Mouse (Mus musculus): ENCODE measurements at regions not wholly inside any gene's neighbourhood (a gene's known extent, or its start where the extent isn't known, plus 50 kb on each side); places are given as distances from the start of the nearest gene placed in this dataset.

- Histone ChIP-seq H3K9me3 (no peaks in the 10 kb centered on the region), H3K27ac (no peak overlapping the region), H3K4me1 (replicated peaks) (0 out of 2 replicates have a peak, but pooled peaks cover 5% of the 10 kb centered on the region), H3K4me2 (no peak overlapping the region), H3K4me3 (replicated peaks) (no peak overlapping the region), H3K27me3 (no peaks in the 10 kb centered on the region), H3K9ac (replicated peaks) (no peak overlapping the region), H3K36me3 (no peaks in the 10 kb centered on the region)
- no peak for ATAC-seq (ENCODE audit: insufficient number of reproducible peaks, insufficient read depth, low FRiP score, low TSS enrichment, low read depth)
- 66% methylated on average over 1 of the region's 1 CpGs for WGBS
Measured at GRCm38 (mm10) chr13:59314419-59314818, 270.6 kb downstream of the Agtpbp1 start.

GRCm38 (mm10) chr13:59313725-59314330 lies 271.2 kb downstream of the Agtpbp1 start:
- no peak overlapping the region for H3K27ac ChIP-seq
- 94% methylated on average over 7 of the region's 7 CpGs for WGBS
- no peak overlapping the region for H3K4me2 ChIP-seq
- H3K27me3 ChIP-seq: no peaks in the 10 kb centered on the region
- H3K4me3 ChIP-seq (replicated peaks): no peak overlapping the region
- no peak for ATAC-seq (ENCODE audit: insufficient number of reproducible peaks, insufficient read depth, low FRiP score, low TSS enrichment, low read depth)
- H3K36me3 ChIP-seq: no peaks in the 10 kb centered on the region
- no peaks in the 10 kb centered on the region for H3K9me3 ChIP-seq
- H3K4me1 ChIP-seq (replicated peaks): 0 out of 2 replicates have a peak, but pooled peaks cover 5% of the 10 kb centered on the region
- no peak overlapping the region for H3K9ac ChIP-seq (replicated peaks)

- Histone ChIP-seq H3K4me2 (no peak overlapping the region), H3K4me3 (replicated peaks) (no peak overlapping the region), H3K9me3 (no peaks in the 10 kb centered on the region), H3K4me1 (replicated peaks) (no peaks in the 10 kb centered on the region), H3K27ac (no peak overlapping the region), H3K27me3 (no peaks in the 10 kb centered on the region; the same call in 1 of the 2 replicates), H3K36me3 (no peaks in the 10 kb centered on the region), H3K9ac (replicated peaks) (no peak overlapping the region)
- ATAC-seq (ENCODE audit: insufficient number of reproducible peaks, insufficient read depth, low FRiP score, low TSS enrichment, low read depth): no peak
- WGBS: 4% methylated on average over 5 of the region's 5 CpGs
Measured at GRCm38 (mm10) chr13:59292905-59293304, 292.1 kb downstream of the Agtpbp1 start.

GRCm38 (mm10) chr13:59289127-59289526 lies 295.9 kb downstream of the Agtpbp1 start:
- ATAC-seq (ENCODE audit: insufficient number of reproducible peaks, insufficient read depth, low FRiP score, low TSS enrichment, low read depth): no peak
- no peaks in the 10 kb centered on the region; the same call in 1 of the 2 replicates for H3K27me3 ChIP-seq
- WGBS: 85% methylated on average over 11 of the region's 11 CpGs
- H3K27ac ChIP-seq: no peak overlapping the region
- no peaks in the 10 kb centered on the region for H3K4me1 ChIP-seq (replicated peaks)
- no peaks in the 10 kb centered on the region for H3K36me3 ChIP-seq
- no peak overlapping the region for H3K9ac ChIP-seq (replicated peaks)
- H3K9me3 ChIP-seq: no peaks in the 10 kb centered on the region
- no peak overlapping the region for H3K4me3 ChIP-seq (replicated peaks)
- H3K4me2 ChIP-seq: no peak overlapping the region

GRCm38 (mm10) chr13:59281199-59281598 lies 303.8 kb downstream of the Agtpbp1 start:
- H3K27me3 ChIP-seq: no peaks in the 10 kb centered on the region
- H3K36me3 ChIP-seq: no peaks in the 10 kb centered on the region
- H3K4me3 ChIP-seq (replicated peaks): no peak overlapping the region
- no peak overlapping the region for H3K4me2 ChIP-seq
- H3K9ac ChIP-seq (replicated peaks): no peak overlapping the region
- H3K9me3 ChIP-seq: no peaks in the 10 kb centered on the region
- no peak for ATAC-seq (ENCODE audit: insufficient number of reproducible peaks, insufficient read depth, low FRiP score, low TSS enrichment, low read depth)
- no peaks in the 10 kb centered on the region for H3K4me1 ChIP-seq (replicated peaks)
- 77% methylated on average over 5 of the region's 5 CpGs for WGBS
- no peak overlapping the region for H3K27ac ChIP-seq

- no peaks in the 10 kb centered on the region for H3K4me1 ChIP-seq (replicated peaks)
- no peak overlapping the region for H3K4me3 ChIP-seq (replicated peaks)
- no peak overlapping the region for H3K27ac ChIP-seq
- no peak overlapping the region for H3K4me2 ChIP-seq
- no peaks in the 10 kb centered on the region for H3K36me3 ChIP-seq
- H3K9ac ChIP-seq (replicated peaks): no peak overlapping the region
- H3K9me3 ChIP-seq: no peaks in the 10 kb centered on the region
- 79% methylated on average over 4 of the region's 4 CpGs for WGBS
- no peak for ATAC-seq (ENCODE audit: insufficient number of reproducible peaks, insufficient read depth, low FRiP score, low TSS enrichment, low read depth)
- no peaks in the 10 kb centered on the region for H3K27me3 ChIP-seq
Measured at GRCm38 (mm10) chr13:59279136-59279535, 305.9 kb downstream of the Agtpbp1 start.

- no peaks in the 10 kb centered on the region for H3K9me3 ChIP-seq
- H3K4me3 ChIP-seq (replicated peaks): no peak overlapping the region
- H3K4me1 ChIP-seq (replicated peaks): no peaks in the 10 kb centered on the region
- H3K9ac ChIP-seq (replicated peaks): no peak overlapping the region
- 80% methylated on average over 4 of the region's 4 CpGs for WGBS
- H3K36me3 ChIP-seq: no peaks in the 10 kb centered on the region
- no peak overlapping the region for H3K4me2 ChIP-seq
- ATAC-seq (ENCODE audit: insufficient number of reproducible peaks, insufficient read depth, low FRiP score, low TSS enrichment, low read depth): no peak
- no peaks in the 10 kb centered on the region for H3K27me3 ChIP-seq
- no peak overlapping the region for H3K27ac ChIP-seq
Measured at GRCm38 (mm10) chr13:59271661-59272060, 313.4 kb downstream of the Agtpbp1 start.

- ATAC-seq (ENCODE audit: insufficient number of reproducible peaks, insufficient read depth, low FRiP score, low TSS enrichment, low read depth): no peak
- no peaks in the 10 kb centered on the region for H3K27me3 ChIP-seq
- 46% methylated on average over 4 of the region's 4 CpGs for WGBS
- H3K9ac ChIP-seq (replicated peaks): no peak overlapping the region
- H3K9me3 ChIP-seq: no peaks in the 10 kb centered on the region
- H3K4me2 ChIP-seq: no peak overlapping the region
- H3K27ac ChIP-seq: no peak overlapping the region
- peaks cover 4% of the 10 kb centered on the region; the same call in 1 of the 2 replicates for H3K4me1 ChIP-seq (replicated peaks)
- H3K36me3 ChIP-seq: no peaks in the 10 kb centered on the region
- H3K4me3 ChIP-seq (replicated peaks): no peak overlapping the region
Measured at GRCm38 (mm10) chr13:59266854-59267253, 318.2 kb downstream of the Agtpbp1 start.

- no peaks in the 10 kb centered on the region for H3K27me3 ChIP-seq
Measured at GRCm38 (mm10) chr13:59264126-59264525, 320.9 kb downstream of the Agtpbp1 start.

GRCm38 (mm10) chr13:59261924-59262323 lies 323.1 kb downstream of the Agtpbp1 start:
- WGBS: 73% methylated on average over 3 of the region's 3 CpGs
- Histone ChIP-seq H3K4me3 (replicated peaks) (no peak overlapping the region), H3K9me3 (no peaks in the 10 kb centered on the region), H3K4me2 (no peak overlapping the region), H3K9ac (replicated peaks) (no peak overlapping the region), H3K36me3 (no peaks in the 10 kb centered on the region), H3K27ac (peak overlapping the region; percentile 12; the same call in 1 of the 2 replicates), H3K4me1 (replicated peaks) (peaks cover 4% of the 10 kb centered on the region; the same call in 1 of the 2 replicates), H3K27me3 (no peaks in the 10 kb centered on the region)
- no peak for ATAC-seq (ENCODE audit: insufficient number of reproducible peaks, insufficient read depth, low FRiP score, low TSS enrichment, low read depth)

More at GRCm38 (mm10) chr13:59264126-59264525, 320.9 kb downstream of the Agtpbp1 start:
- no peaks in the 10 kb centered on the region for H3K9me3 ChIP-seq
- H3K9ac ChIP-seq (replicated peaks): no peak overlapping the region
- H3K36me3 ChIP-seq: no peaks in the 10 kb centered on the region
- H3K4me2 ChIP-seq: no peak overlapping the region
- WGBS: 81% methylated on average over 11 of the region's 11 CpGs
- no peak overlapping the region for H3K27ac ChIP-seq
- ATAC-seq (ENCODE audit: insufficient number of reproducible peaks, insufficient read depth, low FRiP score, low TSS enrichment, low read depth): no peak
- H3K4me1 ChIP-seq (replicated peaks): peaks cover 4% of the 10 kb centered on the region; the same call in 1 of the 2 replicates
- no peak overlapping the region for H3K4me3 ChIP-seq (replicated peaks)

GRCm38 (mm10) chr13:59255798-59256435 lies 329.1 kb downstream of the Agtpbp1 start:
- Histone ChIP-seq H3K27me3 (peaks cover 3% of the 10 kb centered on the region; the same call in 1 of the 2 replicates), H3K36me3 (no peaks in the 10 kb centered on the region), H3K9ac (replicated peaks) (no peak overlapping the region), H3K27ac (no peak overlapping the region), H3K4me2 (no peak overlapping the region), H3K9me3 (no peaks in the 10 kb centered on the region), H3K4me1 (replicated peaks) (peaks cover 17% of the 10 kb centered on the region), H3K4me3 (replicated peaks) (no peak overlapping the region)
- ATAC-seq (ENCODE audit: insufficient number of reproducible peaks, insufficient read depth, low FRiP score, low TSS enrichment, low read depth): no peak
- 86% methylated on average over 12 of the region's 12 CpGs for whole genome bisulfite sequencing
